Mouse (Mus musculus) liver, adult (tissue): ENCODE data around the gene Gpr1.

Experiments used
- GATA4 ChIP-seq: IDR thresholded peaks from 2 replicates; pipeline ENCODE4 v1.6.1; 2014; ENCODE audit warnings: mild to moderate bottlenecking, low read length; ENCODE audit not compliant: insufficient replicate concordance

Gene Gpr1

GRCm38 (mm10) chr1:63199387-63199786 is 15.0 kb downstream of the Gpr1 start:
- TF ChIP-seq GATA4, result no peak

DNA sequence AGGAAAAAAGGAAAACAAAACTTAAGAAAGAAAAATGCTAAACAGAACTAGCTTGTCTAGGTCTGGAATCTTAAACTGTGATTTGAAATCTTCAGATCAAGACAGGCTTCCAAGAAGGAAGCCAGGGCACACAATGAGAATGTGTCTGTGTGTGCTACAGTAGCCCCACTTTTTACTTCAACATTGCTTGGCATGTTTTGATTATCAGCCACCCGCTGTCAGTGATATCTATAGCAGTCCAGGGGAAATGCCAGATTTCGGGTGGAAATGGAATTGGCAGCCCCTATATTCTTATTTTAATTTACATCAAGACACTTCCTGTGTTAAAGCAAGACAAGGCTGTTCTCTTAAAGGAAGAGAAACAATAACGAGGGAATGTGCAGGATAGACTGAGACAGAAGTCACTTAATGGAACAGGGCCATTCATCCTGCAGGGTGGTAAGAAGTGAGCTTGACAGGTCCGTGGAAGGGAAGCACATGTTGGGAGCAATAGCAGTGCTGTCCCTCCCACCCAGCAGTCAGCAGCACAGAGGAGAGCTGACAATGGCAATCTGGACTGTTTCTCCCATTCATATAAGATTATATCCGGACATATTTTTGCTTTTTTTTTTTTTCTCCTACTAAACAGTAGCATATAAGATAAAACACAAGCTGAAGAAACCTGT is 18.4 kb downstream of the Gpr1 start:
- no peak for TF ChIP-seq GATA4

GRCm38 (mm10) chr1:63192306-63193065 is 21.9 kb downstream of the Gpr1 start:
- no peak for TF ChIP-seq GATA4

DNA sequence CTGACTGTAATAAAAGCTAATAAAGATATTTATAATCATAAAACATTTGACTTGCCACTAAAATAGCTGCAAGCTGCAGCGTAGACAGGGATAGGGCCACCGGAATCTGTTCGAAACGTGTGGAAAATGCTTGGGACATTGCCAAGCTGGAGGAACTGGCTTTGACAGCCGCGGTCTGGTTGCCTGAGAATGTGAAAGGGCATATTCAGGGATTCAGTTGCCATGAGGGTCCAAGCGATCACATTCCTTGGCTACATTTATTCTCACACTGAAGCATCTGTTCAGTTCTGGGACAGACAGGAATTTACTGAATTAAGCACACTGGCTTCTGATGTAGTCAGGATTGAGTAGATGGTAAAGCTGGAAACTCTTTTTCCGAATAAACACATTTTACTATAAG is 23.5 kb downstream of the Gpr1 start:
- TF ChIP-seq GATA4, result no peak

DNA sequence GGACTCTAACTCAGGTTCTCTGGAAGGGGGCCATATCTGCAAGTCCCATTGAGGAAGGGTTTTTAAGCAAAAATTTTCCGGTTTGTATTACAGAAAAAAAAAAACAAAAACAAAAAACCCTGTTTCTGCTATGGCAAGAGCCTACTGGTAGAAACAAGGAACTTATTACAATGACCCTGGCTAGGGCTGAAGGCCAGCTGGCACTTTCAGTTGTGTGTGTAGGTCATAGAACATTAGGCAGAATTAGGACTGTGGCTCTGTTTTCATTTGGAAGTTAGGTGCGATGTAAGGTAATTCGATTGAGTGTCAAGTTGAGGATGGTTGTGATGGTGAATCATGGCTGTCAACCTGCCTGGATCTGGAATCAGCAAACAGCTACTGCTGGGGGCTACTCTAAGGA is 25.8 kb downstream of the Gpr1 start:
- no peak for TF ChIP-seq GATA4

- TF ChIP-seq GATA4, result no peak
Measured at GRCm38 (mm10) chr1:63182636-63183270, 31.6 kb downstream of the Gpr1 start.

- no peak for TF ChIP-seq GATA4
Measured at GRCm38 (mm10) chr1:63182212-63182611, 32.1 kb downstream of the Gpr1 start.

DNA sequence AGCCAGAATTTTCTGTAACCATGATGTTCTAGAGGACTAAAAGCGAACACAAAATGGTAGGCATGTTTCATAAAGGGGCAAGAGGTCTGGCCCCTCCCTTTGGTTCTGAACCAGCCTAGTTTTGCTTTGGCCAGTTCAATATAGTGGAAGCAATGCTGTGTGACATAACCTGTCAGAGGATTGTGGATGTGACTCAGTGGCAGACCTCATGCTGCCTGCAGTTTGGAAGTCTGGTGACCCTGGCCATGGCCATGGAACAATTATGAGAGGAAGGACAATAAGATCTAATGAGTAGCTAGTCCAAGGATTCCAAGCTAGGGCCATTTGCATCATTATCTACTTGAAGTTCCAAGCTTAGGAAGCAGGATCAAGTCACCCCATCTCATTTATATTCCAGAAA is 32.9 kb downstream of the Gpr1 start:
- TF ChIP-seq GATA4, result no peak

- no peak for TF ChIP-seq GATA4
Measured at GRCm38 (mm10) chr1:63181019-63181418, 33.3 kb downstream of the Gpr1 start.

GRCm38 (mm10) chr1:63180122-63180521 is 34.2 kb downstream of the Gpr1 start:
- TF ChIP-seq GATA4, result no peak

DNA sequence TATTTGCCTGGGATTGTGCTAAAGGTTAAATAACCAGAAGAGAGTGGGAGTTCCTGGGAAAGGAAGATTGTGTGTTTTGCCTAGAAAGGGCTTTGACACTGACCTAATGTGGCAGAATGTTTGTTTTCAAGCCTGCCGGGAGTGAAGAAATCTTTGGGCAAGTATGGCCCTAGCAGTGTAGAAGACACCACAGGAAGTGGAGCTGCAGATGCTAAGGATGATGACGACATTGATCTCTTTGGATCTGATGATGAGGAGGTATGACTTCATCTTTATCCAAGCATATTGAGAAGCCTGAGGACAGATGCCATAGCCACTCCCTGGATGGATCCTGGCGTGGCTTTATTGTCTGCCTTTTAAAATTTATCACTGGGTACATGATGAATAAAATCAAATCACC is 36.0 kb downstream of the Gpr1 start:
- TF ChIP-seq GATA4, result no peak

GRCm38 (mm10) chr1:63176604-63177421 is 37.5 kb downstream of the Gpr1 start, which contains the start of the genes Eef1b2 and Ndufs1:
TSS of gene Eef1b2 (plus strand) at chr1:63176825.
TSS of gene Ndufs1 (minus strand) at chr1:63176833.
- no peak for TF ChIP-seq GATA4

GRCm38 (mm10) chr1:63176259-63176603 is 38.1 kb downstream of the Gpr1 start:
- TF ChIP-seq GATA4, result no peak

DNA sequence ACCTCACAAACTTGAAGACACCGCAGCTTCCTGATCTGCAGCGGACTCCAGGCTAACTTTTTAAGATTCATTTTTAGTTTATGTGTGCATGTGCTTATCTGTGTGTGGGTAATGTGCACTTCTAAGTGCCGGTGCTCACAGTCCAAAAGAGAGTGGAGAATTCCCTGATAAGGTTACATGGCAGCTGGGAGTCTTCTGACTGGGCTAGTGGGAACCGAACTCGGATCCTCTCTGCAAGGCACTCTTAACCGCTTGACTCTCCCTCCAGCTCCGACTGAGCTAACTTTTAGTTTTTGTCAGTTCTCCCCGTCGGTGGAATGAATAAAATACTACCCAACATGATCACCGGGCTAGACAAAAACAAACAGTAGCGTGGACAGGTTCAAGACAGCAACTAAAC is 38.5 kb downstream of the Gpr1 start:
- TF ChIP-seq GATA4, result no peak

GRCm38 (mm10) chr1:63168638-63169037 is 45.7 kb downstream of the Gpr1 start:
- no peak for TF ChIP-seq GATA4
